Mouse (Mus musculus): ENCODE data around the gene Mink1. TPM values are rescaled to one million over a fixed set of nuclear protein-coding genes. Genes with fewer than 3 reads are reported as not detected.

The Mink1 gene
- polyA plus RNA-seq, 1 experiment, result 99.5 TPM

GRCm38 (mm10) chr11:70595638-70596037 is 33.0 kb downstream of the Mink1 start:
- TF ChIP-seq POLR2A (IDR thresholded peaks at IDR 0.05; ENCODE audit: borderline replicate concordance, extremely low read depth, insufficient read depth, insufficient read length, poor library complexity, severe bottlenecking), result no peak
- DNase-seq (ENCODE audit: low read depth), result no peak

DNA sequence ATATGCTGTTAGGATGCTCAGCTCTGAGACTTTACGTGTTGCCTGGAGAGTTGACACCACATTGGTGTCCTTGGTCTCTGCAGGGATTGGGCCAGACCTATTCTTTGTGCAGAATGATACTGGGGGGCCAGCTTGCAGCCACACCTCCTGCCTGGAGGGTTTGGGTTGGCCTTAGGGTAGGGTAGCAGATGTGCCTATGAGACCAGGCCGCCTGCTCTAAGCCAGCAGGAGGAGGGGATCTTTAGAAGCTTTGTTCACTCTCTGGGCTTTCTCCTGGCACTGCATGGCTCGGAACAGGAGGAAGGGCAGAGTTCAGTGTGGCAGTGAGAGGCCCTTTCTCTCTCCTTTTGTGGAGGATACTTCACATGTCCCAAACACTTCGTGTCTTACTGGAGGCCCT is 33.4 kb downstream of the Mink1 start:
- peak; percentile 54 for DNase-seq (ENCODE audit: low read depth)
- TF ChIP-seq CTCF (IDR thresholded peaks at IDR 0.05; ENCODE audit: borderline replicate concordance, extremely low read depth, insufficient read depth, insufficient read length), result no peak
- TF ChIP-seq POLR2A (IDR thresholded peaks at IDR 0.05; ENCODE audit: borderline replicate concordance, extremely low read depth, insufficient read depth, insufficient read length, poor library complexity, severe bottlenecking), result no peak

GRCm38 (mm10) chr11:70597301-70597700 is 34.6 kb downstream of the Mink1 start:
- no peak for DNase-seq (ENCODE audit: low read depth)

GRCm38 (mm10) chr11:70598451-70598953 is 35.8 kb downstream of the Mink1 start:
- no peak for TF ChIP-seq POLR2A (IDR thresholded peaks at IDR 0.05; ENCODE audit: borderline replicate concordance, extremely low read depth, insufficient read depth, insufficient read length, poor library complexity, severe bottlenecking)
- no peak for TF ChIP-seq CTCF (IDR thresholded peaks at IDR 0.05; ENCODE audit: borderline replicate concordance, extremely low read depth, insufficient read depth, insufficient read length)
- DNase-seq (ENCODE audit: low read depth), result no peak

More at GRCm38 (mm10) chr11:70597301-70597700, 34.6 kb downstream of the Mink1 start:
- no peak for TF ChIP-seq POLR2A (IDR thresholded peaks at IDR 0.05; ENCODE audit: borderline replicate concordance, extremely low read depth, insufficient read depth, insufficient read length, poor library complexity, severe bottlenecking)
- TF ChIP-seq CTCF (IDR thresholded peaks at IDR 0.05; ENCODE audit: borderline replicate concordance, extremely low read depth, insufficient read depth, insufficient read length), result no peak

DNA sequence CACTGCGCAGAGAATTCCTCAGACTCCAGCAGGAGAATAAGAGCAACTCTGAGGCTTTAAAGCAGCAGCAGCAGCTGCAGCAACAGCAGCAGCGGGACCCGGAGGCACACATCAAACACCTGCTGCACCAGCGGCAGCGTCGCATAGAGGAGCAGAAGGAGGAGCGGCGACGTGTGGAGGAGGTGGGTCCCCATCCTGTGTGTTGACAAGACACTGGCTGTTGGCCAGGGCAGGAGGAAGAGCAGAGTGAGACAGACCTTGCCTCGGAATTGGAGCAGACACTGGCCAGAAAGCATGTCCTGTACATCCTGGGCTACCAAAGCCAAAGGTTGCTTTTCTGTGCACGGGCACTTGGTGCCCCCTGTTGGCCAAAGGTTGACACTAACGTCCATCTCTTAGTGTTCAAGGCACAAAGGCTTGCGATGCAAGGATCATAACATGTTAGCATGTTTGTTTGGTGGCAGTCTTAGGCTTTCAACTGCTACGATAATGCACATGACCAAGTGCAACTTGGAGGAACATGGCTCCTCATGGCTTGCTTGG is 42.4 kb downstream of the Mink1 start:
- TF ChIP-seq CTCF (IDR thresholded peaks at IDR 0.05; ENCODE audit: borderline replicate concordance, extremely low read depth, insufficient read depth, insufficient read length) (peak; percentile 91), POLR2A (IDR thresholded peaks at IDR 0.05; ENCODE audit: borderline replicate concordance, extremely low read depth, insufficient read depth, insufficient read length, poor library complexity, severe bottlenecking) (no peak)

DNA sequence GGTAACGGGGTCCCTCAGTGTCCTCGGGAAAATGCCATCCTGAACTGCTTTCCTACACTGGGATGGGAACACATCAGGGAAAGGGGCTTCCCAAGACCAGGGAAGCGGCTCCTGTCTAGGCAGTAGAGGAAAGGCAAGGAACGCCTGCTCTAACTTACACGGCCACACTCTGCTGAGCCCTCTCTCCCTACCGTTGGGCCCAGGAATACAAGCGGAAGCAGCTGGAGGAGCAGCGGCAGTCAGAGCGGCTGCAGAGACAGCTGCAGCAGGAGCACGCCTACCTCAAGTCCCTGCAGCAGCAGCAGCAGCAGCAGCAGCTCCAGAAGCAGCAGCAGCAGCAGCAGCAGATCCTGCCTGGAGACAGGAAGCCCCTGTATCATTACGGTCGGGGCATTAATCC is 44.0 kb downstream of the Mink1 start:
- no peak for TF ChIP-seq POLR2A (IDR thresholded peaks at IDR 0.05; ENCODE audit: borderline replicate concordance, extremely low read depth, insufficient read depth, insufficient read length, poor library complexity, severe bottlenecking)
- no peak for TF ChIP-seq CTCF (IDR thresholded peaks at IDR 0.05; ENCODE audit: borderline replicate concordance, extremely low read depth, insufficient read depth, insufficient read length)
- no peak for DNase-seq (ENCODE audit: low read depth)

More for the DNA sequence above, 42.4 kb downstream of the Mink1 start:
- DNase-seq (ENCODE audit: low read depth), result peak; percentile 79

- no peak for DNase-seq (ENCODE audit: low read depth)
- TF ChIP-seq POLR2A (IDR thresholded peaks at IDR 0.05; ENCODE audit: borderline replicate concordance, extremely low read depth, insufficient read depth, insufficient read length, poor library complexity, severe bottlenecking), result no peak
- TF ChIP-seq CTCF (IDR thresholded peaks at IDR 0.05; ENCODE audit: borderline replicate concordance, extremely low read depth, insufficient read depth, insufficient read length), result no peak
Measured at GRCm38 (mm10) chr11:70607611-70608010, 44.9 kb downstream of the Mink1 start.

GRCm38 (mm10) chr11:70608381-70609066 is 45.8 kb downstream of the Mink1 start:
- no peak for DNase-seq (ENCODE audit: low read depth)

DNA sequence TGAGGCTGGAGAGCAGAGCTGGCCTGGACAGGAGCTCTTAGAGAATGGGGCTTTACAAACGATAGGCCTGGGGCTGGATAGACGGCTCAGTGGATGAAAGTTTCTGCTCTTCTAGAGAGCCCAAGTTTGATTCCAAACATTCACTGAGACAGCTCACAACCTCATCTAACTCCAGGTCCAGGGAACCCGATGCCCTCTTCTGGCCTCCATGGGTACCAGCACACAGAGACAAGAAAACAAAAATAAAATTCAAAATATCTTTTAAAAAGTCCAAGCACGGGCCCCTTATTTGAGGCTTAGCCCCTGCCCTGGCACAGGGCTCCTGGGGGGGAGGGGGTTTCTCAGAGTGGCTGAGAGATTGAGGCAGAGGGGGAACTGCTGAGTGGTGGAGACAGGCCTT is 48.1 kb downstream of the Mink1 start:
- TF ChIP-seq POLR2A (IDR thresholded peaks at IDR 0.05; ENCODE audit: borderline replicate concordance, extremely low read depth, insufficient read depth, insufficient read length, poor library complexity, severe bottlenecking) (no peak), CTCF (IDR thresholded peaks at IDR 0.05; ENCODE audit: borderline replicate concordance, extremely low read depth, insufficient read depth, insufficient read length) (no peak)
- DNase-seq (ENCODE audit: low read depth), result no peak

More at GRCm38 (mm10) chr11:70608381-70609066, 45.8 kb downstream of the Mink1 start:
- TF ChIP-seq CTCF (IDR thresholded peaks at IDR 0.05; ENCODE audit: borderline replicate concordance, extremely low read depth, insufficient read depth, insufficient read length), result peak; percentile 45; the same call in 1 of the 2 replicates
- TF ChIP-seq POLR2A (IDR thresholded peaks at IDR 0.05; ENCODE audit: borderline replicate concordance, extremely low read depth, insufficient read depth, insufficient read length, poor library complexity, severe bottlenecking), result no peak

- no peak for TF ChIP-seq POLR2A (IDR thresholded peaks at IDR 0.05; ENCODE audit: borderline replicate concordance, extremely low read depth, insufficient read depth, insufficient read length, poor library complexity, severe bottlenecking)
- peak; percentile 8; the same call in 1 of the 2 replicates for TF ChIP-seq CTCF (IDR thresholded peaks at IDR 0.05; ENCODE audit: borderline replicate concordance, extremely low read depth, insufficient read depth, insufficient read length)
- no peak for DNase-seq (ENCODE audit: low read depth)
Measured at GRCm38 (mm10) chr11:70612505-70612904, 49.8 kb downstream of the Mink1 start.

DNA sequence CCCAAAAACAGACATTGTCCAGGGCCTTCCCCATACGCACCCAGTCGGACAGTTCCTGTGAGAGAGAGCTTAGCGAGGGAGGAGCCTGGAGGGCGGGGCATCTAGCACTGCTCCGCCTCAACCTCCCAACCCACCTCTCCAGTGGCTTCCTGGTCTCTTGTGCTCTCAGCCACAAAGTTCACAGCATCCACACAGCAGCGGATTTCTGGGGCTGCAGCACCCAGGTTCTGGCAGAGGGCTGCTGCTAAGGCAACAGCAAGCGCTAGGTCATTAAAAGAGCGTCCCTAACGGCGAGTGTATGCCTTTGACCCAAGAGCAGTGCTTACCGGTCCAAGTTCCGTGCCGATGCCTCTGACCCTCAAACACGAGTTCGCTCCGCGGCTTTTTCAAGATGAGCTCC is 52.4 kb downstream of the Mink1 start:
- peak; percentile 37 for DNase-seq (ENCODE audit: low read depth)
- TF ChIP-seq CTCF (IDR thresholded peaks at IDR 0.05; ENCODE audit: borderline replicate concordance, extremely low read depth, insufficient read depth, insufficient read length), result 0 out of 2 replicates have a peak, but pooled peaks have one; percentile 4
- TF ChIP-seq POLR2A (IDR thresholded peaks at IDR 0.05; ENCODE audit: borderline replicate concordance, extremely low read depth, insufficient read depth, insufficient read length, poor library complexity, severe bottlenecking), result no peak
